Mouse (Mus musculus) forebrain, embryonic 11.5 days (tissue): Measurements from ENCODE around the gene Plod2. TPM values are rescaled to one million over a fixed set of nuclear protein-coding genes. Genes with fewer than 3 reads are reported as not detected.

Experiments
- ATAC-seq: fragments of 200-750 bp; cut with Nextera tagmentation; replicated peaks from 2 replicates; pipeline ENCODE4 v1.8.0; 2017; ENCODE audit warnings: moderate TSS enrichment; ENCODE audit not compliant: low FRiP score
- DNase-seq: peaks from one replicate; pipeline ENCODE4 v3.0.0-alpha.2; 2017; ENCODE audit warnings: low spot score
- H3K27ac ChIP-seq: fragments of 300-500 bp; sonication (generic); 2 replicates; pipeline ENCODE4 v1.5.1; 2014; ENCODE audit warnings: low read depth, low read length
- H3K27me3 ChIP-seq: fragments of 300-500 bp; sonication (generic); 2 replicates; pipeline ENCODE4 v1.6.1; 2014; ENCODE audit warnings: mild to moderate bottlenecking, low read length, mixed read lengths; ENCODE audit not compliant: control insufficient read depth, insufficient read depth
- H3K36me3 ChIP-seq: fragments of 300-500 bp; sonication (generic); 2 replicates; pipeline ENCODE4 v1.6.1; 2014; ENCODE audit warnings: mild to moderate bottlenecking, low read length, moderate library complexity, mixed read lengths; ENCODE audit not compliant: control insufficient read depth, insufficient read depth
- H3K4me1 ChIP-seq: fragments of 300-500 bp; sonication (generic); replicated peaks from 2 replicates; pipeline ENCODE4 v1.6.1; 2014; ENCODE audit warnings: low read length, mixed read lengths; ENCODE audit not compliant: control insufficient read depth, insufficient read depth
- H3K4me2 ChIP-seq: fragments of 300-500 bp; sonication (generic); 2 replicates; pipeline ENCODE4 v1.6.1; 2014; ENCODE audit warnings: low read depth, mild to moderate bottlenecking, low read length, moderate library complexity, mixed read lengths; ENCODE audit not compliant: severe bottlenecking
- H3K4me3 ChIP-seq: fragments of 300-500 bp; sonication (generic); 2 replicates; pipeline ENCODE4 v1.5.1; 2014; ENCODE audit warnings: low read depth, low read length
- H3K9ac ChIP-seq: fragments of 300-500 bp; sonication (generic); 2 replicates; pipeline ENCODE4 v1.6.1; 2014; ENCODE audit warnings: low read length
- H3K9me3 ChIP-seq: fragments of 300-500 bp; sonication (generic); 2 replicates; pipeline ENCODE4 v1.6.1; 2016; ENCODE audit warnings: low read length, mixed read lengths; ENCODE audit not compliant: control insufficient read depth
- WGBS: fragments of 180-500 bp; shearing (Covaris S2); extraction: QIAGEN DNeasy Blood & Tissue Kit; methylation state at CpG from one replicate; pipeline ENCODE4 v1.1.7; 2014; 5-methylcytosine and 5-hydroxymethylcytosine counted together
- polyA plus RNA-seq: library from polyadenylated mRNA; unstranded; fragments of >200 nt; fragmentation: Nextera tagmentation; extraction: Ambion mirVana; gene quantifications from 2 replicates; pipeline ENCODE4 v1.2.1, GENCODE M21; 2014

The Plod2 gene
- polyA plus RNA-seq, 1 experiment from 2014 or later, result 30.5 TPM

DNA sequence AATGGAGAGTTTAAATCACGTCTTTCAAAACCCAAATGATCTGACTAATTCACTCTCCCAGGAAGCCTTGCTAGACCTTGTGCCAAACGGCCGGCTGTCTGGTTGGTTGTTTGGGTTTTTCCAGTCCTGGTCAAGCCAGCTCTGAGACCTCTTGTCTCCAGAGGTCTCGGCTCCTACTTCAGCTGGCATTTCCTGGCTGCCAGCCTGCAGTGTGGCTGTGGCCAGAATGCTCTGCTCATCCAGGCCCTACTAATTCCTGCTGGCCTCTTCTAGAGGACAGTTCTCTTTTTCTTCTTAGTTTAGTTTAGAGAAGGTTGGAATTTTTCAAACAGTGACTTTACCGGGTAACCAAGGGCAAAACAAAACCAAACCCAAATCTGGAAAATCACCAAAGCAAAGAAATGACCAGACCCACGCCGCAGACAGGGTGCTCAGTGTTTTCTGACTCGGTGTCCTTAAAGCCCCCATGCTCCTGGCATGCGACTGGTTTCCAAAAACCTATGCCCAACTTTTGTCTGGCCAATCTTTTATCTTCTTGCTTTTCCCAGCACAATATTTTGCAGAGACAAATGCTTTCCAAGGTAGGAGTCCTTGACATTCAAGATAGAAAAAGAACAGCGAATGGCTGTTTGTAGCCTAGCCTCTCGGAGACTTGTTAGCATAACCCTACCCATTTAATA lies 7.9 kb downstream of the Plod2 start:
- 85% methylated on average over 11 of the region's 11 CpGs for WGBS

DNA sequence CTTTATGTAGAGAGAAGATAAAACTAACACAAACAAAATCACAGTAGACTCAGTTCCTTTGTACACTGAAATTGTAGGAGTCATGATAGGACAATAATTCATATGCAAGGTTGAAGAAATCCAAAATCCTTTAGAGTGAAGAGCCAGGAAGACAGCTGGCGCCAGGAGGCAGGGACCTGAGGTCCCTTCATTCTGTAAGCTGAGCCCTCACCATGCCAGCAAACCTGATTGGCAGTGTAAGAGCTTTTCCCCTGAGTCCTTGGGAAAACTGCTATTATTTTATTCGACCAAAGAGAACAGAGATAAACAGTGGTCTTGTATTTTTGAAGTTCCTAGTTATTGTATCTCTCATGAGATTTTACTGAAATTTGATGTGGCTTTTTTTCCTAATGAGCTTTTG lies 9.0 kb downstream of the Plod2 start:
- Histone ChIP-seq H3K9ac (no peak overlapping the region), H3K4me1 (no peaks in the 10 kb centered on the region), H3K9me3 (no peaks in the 10 kb centered on the region), H3K4me3 (no peak overlapping the region), H3K4me2 (no peak overlapping the region), H3K36me3 (no peaks in the 10 kb centered on the region), H3K27me3 (no peaks in the 10 kb centered on the region), H3K27ac (no peak overlapping the region)
- ATAC-seq (no peak), DNase-seq (no peak)
- 79% methylated on average over 2 of the region's 2 CpGs for WGBS

More for the DNA sequence above, 7.9 kb downstream of the Plod2 start:
- no peak for ATAC-seq
- Histone ChIP-seq H3K9ac (no peak overlapping the region), H3K4me3 (no peak overlapping the region), H3K9me3 (no peaks in the 10 kb centered on the region), H3K4me1 (no peaks in the 10 kb centered on the region), H3K4me2 (no peak overlapping the region), H3K36me3 (no peaks in the 10 kb centered on the region), H3K27me3 (no peaks in the 10 kb centered on the region), H3K27ac (no peak overlapping the region)
- DNase-seq, result no peak

DNA sequence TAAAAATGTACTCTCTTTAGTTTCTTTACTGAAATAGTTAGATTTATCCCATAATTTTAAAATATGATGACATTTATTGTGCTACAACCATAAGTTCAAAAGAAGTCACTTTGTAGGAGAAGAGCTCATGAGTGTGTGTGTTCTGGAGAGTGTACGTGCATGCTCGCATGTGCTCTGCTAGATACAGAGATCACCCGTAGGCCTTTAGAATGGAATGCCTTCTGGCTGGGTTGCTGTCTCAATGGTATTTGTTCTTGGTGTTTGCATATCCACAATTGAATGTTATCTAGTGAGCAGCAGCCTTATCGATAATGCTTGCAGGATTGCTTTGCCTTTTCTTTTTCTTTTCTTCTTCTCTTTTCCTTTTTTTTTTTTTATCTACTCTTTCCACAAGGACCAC lies 9.6 kb downstream of the Plod2 start:
- ATAC-seq (no peak), DNase-seq (no peak)
- no peak overlapping the region for H3K4me3 ChIP-seq
- no peak overlapping the region for H3K27ac ChIP-seq
- no peak overlapping the region for H3K9ac ChIP-seq
- no peaks in the 10 kb centered on the region for H3K9me3 ChIP-seq
- H3K27me3 ChIP-seq, result no peaks in the 10 kb centered on the region
- H3K36me3 ChIP-seq, result no peaks in the 10 kb centered on the region
- H3K4me2 ChIP-seq, result no peak overlapping the region
- no peaks in the 10 kb centered on the region for H3K4me1 ChIP-seq
- WGBS, result 85% methylated on average over 4 of the region's 4 CpGs

DNA sequence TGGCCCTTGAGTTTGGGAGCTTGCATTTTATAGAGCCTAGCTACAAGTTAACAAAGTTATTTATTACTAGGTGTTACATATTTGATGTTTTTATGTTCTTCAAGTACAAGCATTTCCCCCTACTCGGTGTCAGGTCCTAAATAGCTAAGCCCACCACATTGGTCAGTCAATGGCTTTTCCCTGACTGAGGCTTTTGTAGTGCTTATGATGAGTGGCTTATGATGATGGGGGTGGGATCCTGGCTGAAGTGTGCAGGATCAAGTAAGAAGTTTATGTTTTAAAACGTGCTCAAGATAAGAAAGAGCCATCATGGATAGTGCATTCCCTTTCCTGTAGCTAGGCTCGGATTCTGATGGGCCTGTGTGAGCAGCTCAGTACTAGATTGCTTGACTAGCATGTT lies 10.7 kb downstream of the Plod2 start:
- no peak overlapping the region for H3K4me3 ChIP-seq
- no peak for ATAC-seq

DNA sequence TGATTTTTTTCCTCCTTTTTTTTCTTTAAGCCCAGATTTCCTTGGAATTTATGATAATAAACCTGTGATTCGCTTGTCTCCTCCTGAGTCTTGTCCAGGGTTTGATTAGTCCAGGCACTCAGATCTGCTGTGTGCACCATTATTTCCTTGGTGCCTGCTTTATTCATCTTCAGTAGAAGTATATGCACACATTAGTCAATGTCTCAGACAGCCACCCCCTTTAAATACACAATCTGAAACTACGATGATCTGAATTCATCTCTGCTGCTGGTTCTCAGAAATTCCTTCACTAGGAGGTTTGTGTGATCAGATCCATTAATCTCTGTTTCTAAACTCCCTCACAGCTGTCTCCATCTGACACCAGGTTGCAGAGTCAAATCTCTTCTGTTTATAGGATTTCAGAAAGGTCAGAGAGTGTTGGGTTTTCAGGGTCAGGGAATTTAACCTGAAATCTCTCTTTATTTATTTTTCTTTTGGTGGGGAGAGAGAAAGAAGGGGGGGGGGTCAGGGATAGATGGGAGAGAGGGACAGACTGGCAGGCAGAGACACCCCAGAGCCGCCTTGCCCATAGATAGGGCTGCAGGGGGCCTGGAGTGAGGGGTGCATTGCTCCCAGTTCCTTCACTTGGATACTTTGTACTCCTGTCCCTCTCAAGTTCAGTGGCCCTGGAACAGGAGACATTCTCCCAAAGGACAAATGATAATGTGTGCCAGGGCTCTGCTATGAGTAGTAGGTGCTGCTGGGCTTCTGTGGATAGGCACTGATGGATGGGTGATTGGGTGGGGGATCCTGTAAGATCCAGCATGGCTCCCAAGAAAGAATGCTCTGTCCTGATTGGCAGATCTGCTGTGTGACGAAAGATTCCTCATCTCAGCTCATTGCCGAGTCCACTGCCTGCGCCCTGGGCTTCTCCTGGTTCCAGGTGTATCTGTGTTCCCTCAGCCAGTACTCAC lies 13.3 kb downstream of the Plod2 start:
- Histone ChIP-seq H3K27ac (no peak overlapping the region), H3K4me2 (no peak overlapping the region), H3K4me3 (no peak overlapping the region), H3K27me3 (no peaks in the 10 kb centered on the region), H3K9ac (no peak overlapping the region), H3K36me3 (no peaks in the 10 kb centered on the region), H3K9me3 (no peaks in the 10 kb centered on the region), H3K4me1 (no peaks in the 10 kb centered on the region)
- DNase-seq (no peak), ATAC-seq (no peak)
- WGBS, result 83% methylated on average over 6 of the region's 6 CpGs

More for the DNA sequence above, 10.7 kb downstream of the Plod2 start:
- Histone ChIP-seq H3K27me3 (no peaks in the 10 kb centered on the region), H3K27ac (no peak overlapping the region), H3K4me2 (no peak overlapping the region), H3K36me3 (no peaks in the 10 kb centered on the region), H3K4me1 (no peaks in the 10 kb centered on the region), H3K9me3 (no peaks in the 10 kb centered on the region), H3K9ac (no peak overlapping the region)
- 91% methylated on average over 3 of the region's 3 CpGs for WGBS
- no peak for DNase-seq

DNA sequence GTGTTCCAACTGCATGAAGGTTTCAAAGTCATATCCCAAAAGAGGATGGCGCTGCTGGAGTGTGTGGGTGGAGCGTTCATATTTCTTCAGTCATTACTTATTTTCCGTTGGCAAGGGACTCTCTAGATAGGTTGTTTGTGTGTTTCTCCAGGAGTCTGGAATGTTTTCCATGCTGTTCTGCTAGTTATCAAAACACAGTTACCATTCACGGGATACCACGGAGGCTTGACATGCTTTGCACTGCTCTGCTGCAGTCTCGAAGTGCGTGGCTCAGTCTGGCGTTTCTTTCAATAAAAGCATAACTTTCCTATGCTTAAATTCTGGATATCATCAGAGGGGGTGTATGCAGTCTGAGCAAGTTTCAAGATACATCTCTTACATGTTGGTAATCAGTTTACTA lies 17.7 kb downstream of the Plod2 start:
- Histone ChIP-seq H3K9me3 (no peaks in the 10 kb centered on the region), H3K4me2 (no peak overlapping the region), H3K9ac (no peak overlapping the region), H3K27me3 (no peaks in the 10 kb centered on the region), H3K36me3 (no peaks in the 10 kb centered on the region), H3K4me3 (no peak overlapping the region), H3K4me1 (no peaks in the 10 kb centered on the region), H3K27ac (no peak overlapping the region)
- ATAC-seq, result no peak
- DNase-seq, result no peak
- WGBS, result 85% methylated on average over 8 of the region's 8 CpGs

DNA sequence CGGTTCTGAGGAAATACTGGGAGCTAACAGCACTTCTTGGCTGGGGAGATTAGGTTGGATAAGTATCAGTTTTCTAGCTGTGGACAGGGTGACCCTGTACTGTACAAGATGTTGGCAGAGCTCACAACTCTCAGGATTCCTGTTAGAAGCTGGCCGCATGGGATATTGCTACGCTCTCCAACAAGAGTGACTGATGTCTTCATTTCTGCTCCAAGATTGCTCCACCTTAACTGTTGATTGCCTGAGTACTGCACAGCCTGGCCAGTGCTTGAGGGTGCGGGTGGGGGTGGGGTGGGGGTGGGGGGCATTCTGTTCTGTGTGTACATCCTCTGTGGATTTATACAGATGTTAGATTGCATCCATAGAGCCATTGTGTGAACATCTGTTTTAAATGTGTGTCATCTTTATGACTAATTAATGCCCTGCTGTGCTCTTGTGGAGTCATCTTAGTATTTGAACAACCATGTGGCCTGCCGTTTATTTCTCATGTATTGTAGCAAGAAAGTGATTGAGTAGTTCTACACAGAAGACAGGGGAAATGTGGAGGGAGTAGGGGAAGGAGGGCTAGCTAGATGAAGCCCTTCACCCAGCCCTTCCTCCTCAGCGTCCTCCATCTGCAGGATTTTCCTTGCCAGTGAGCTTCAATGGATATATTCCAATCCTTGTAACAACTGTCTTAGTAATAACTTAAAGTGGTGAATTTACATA lies 19.0 kb downstream of the Plod2 start:
- Histone ChIP-seq H3K9ac (no peak overlapping the region), H3K9me3 (no peaks in the 10 kb centered on the region), H3K27ac (no peak overlapping the region), H3K27me3 (no peaks in the 10 kb centered on the region), H3K36me3 (no peaks in the 10 kb centered on the region), H3K4me3 (no peak overlapping the region), H3K4me1 (no peaks in the 10 kb centered on the region), H3K4me2 (no peak overlapping the region)
- 63% methylated on average over 6 of the region's 6 CpGs for WGBS
- DNase-seq (no peak), ATAC-seq (peak; percentile 49; the same call in 1 of the 2 replicates)

DNA sequence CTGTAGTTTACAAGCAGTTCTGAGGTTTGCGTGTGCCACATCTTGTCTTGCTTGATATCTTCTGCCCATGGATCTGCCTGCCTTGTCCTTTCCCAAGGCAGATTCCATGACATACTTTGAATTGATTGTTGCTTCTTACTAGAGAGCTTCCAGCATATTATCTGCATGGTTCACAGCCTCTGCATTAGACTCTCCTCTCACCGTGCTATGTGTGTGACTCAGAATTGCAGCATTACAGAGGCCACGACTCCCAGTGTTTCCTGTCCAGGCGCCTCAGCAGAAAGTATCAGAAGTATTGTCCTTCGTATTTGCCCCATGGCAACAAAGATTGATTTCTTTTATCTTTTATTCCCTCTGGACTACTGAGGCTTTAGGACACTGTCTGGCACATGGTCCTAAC lies 20.4 kb downstream of the Plod2 start:
- H3K9ac ChIP-seq, result no peak overlapping the region
- H3K4me1 ChIP-seq, result no peaks in the 10 kb centered on the region
- no peaks in the 10 kb centered on the region for H3K36me3 ChIP-seq
- DNase-seq, result no peak
- 82% methylated on average over 5 of the region's 5 CpGs for WGBS
- H3K4me3 ChIP-seq, result no peak overlapping the region
- no peak for ATAC-seq
- H3K27me3 ChIP-seq, result no peaks in the 10 kb centered on the region
- no peaks in the 10 kb centered on the region for H3K9me3 ChIP-seq
- H3K27ac ChIP-seq, result no peak overlapping the region
- H3K4me2 ChIP-seq, result no peak overlapping the region
